Mouse (Mus musculus): ENCODE data around the gene Mpzl3. TPM values are rescaled to one million over a fixed set of nuclear protein-coding genes. Genes with fewer than 3 reads are reported as not detected.

Gene Mpzl3
- total and polyA plus RNA-seq, 2 experiments from 2014 or later, result 1.3 to 2.5 TPM

DNA sequence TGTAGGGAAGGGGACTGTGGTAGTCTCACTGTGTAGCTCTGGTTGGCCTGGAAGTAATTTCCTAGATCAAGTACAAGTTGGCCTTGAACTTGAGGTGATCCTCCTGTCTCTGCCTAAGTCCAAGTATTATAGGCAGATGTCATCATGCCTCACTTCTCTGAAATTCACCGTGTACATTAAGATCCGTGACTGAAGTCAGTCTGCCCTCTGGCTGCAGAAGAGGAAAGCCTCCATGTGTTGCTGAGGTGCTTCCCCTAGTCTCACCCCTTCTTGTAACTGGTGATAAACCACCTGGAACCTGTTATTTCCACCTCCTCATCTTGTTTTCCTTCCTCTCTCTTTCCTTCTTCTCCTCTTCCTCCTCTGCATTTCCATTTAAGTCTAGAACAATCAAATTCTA, 40.1 kb upstream of the Mpzl3 start:
- H3K4me2 ChIP-seq (ENCODE audit: low read depth, low read length, poor library complexity, severe bottlenecking), result no peak overlapping the region
- no peaks in the 10 kb centered on the region for H3K36me3 ChIP-seq (ENCODE audit: insufficient read depth, low read length)
- 38% methylated on average over 2 of the region's 2 CpGs for WGBS
- no peaks in the 10 kb centered on the region for H3K27me3 ChIP-seq (ENCODE audit: insufficient read depth, low read length)
- H3K4me3 ChIP-seq (ENCODE audit: low read depth, low read length), result no peak overlapping the region
- no peaks in the 10 kb centered on the region for H3K9me3 ChIP-seq (ENCODE audit: low read length)
- ATAC-seq (ENCODE audit: low FRiP score), result no peak
- TF ChIP-seq CTCF (IDR thresholded peaks at IDR 0.05), result no peak
- no peak overlapping the region for H3K27ac ChIP-seq (ENCODE audit: low read depth, low read length)
- no peak for DNase-seq (ENCODE audit: low spot score)
- H3K9ac ChIP-seq (replicated peaks; ENCODE audit: low read length, poor library complexity, severe bottlenecking), result no peak overlapping the region
- H3K4me1 ChIP-seq (ENCODE audit: insufficient read depth, low read length), result no peaks in the 10 kb centered on the region

DNA sequence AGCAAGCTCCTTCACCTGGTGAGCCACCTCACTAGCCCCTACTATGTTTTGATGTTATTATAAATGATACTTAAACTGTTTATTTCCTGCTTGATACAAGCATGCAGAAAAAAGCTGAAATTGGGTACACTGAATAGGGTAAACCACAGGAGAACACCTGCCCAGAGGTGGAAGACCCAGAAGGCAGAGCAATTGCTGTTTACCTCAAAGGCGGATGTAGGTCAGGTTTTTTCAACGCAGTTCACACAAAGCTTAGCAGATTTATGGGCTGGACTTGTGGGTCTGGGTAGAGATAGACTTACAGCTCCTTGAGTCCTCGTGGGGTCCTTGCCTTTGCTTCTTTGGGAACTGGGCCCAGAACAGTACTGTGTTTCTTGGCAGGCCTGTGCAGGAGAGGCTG, 39.1 kb upstream of the Mpzl3 start:
- Histone ChIP-seq H3K36me3 (ENCODE audit: insufficient read depth, low read length) (no peaks in the 10 kb centered on the region), H3K4me3 (ENCODE audit: low read depth, low read length) (no peak overlapping the region), H3K4me2 (ENCODE audit: low read depth, low read length, poor library complexity, severe bottlenecking) (no peak overlapping the region), H3K9me3 (ENCODE audit: low read length) (no peaks in the 10 kb centered on the region), H3K4me1 (ENCODE audit: insufficient read depth, low read length) (no peaks in the 10 kb centered on the region), H3K27me3 (ENCODE audit: insufficient read depth, low read length) (no peaks in the 10 kb centered on the region), H3K9ac (replicated peaks; ENCODE audit: low read length, poor library complexity, severe bottlenecking) (no peak overlapping the region), H3K27ac (ENCODE audit: low read depth, low read length) (no peak overlapping the region)
- WGBS, result 68% methylated on average over 3 of the region's 3 CpGs
- ATAC-seq (ENCODE audit: low FRiP score), result no peak
- TF ChIP-seq CTCF (IDR thresholded peaks at IDR 0.05), result no peak
- DNase-seq (ENCODE audit: low spot score), result no peak

DNA sequence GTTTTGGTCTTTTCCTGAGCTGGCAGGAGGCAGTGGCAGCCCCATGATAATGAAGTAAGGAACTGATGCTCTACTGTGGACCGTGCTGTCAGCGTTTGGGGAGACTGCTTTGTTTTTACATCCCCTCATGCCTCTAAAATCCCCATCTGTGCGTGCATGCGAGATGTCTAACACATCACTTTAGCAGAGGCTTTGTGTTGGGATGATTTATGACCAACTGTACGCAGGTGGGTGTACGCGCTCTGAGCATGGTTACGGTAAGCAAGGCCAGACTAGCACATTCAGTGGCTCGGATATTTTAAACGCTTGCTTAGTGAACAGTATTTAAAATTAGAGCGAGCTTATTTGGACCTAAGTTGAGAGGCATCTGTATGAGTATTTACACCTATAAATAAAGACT, 37.0 kb upstream of the Mpzl3 start:
- no peak for ATAC-seq (ENCODE audit: low FRiP score)
- Histone ChIP-seq H3K27ac (ENCODE audit: low read depth, low read length) (no peak overlapping the region), H3K9ac (replicated peaks; ENCODE audit: low read length, poor library complexity, severe bottlenecking) (no peak overlapping the region), H3K4me1 (ENCODE audit: insufficient read depth, low read length) (no peaks in the 10 kb centered on the region), H3K36me3 (ENCODE audit: insufficient read depth, low read length) (no peaks in the 10 kb centered on the region), H3K4me3 (ENCODE audit: low read depth, low read length) (no peak overlapping the region), H3K9me3 (ENCODE audit: low read length) (no peaks in the 10 kb centered on the region), H3K27me3 (ENCODE audit: insufficient read depth, low read length) (no peaks in the 10 kb centered on the region), H3K4me2 (ENCODE audit: low read depth, low read length, poor library complexity, severe bottlenecking) (no peak overlapping the region)
- no peak for TF ChIP-seq CTCF (IDR thresholded peaks at IDR 0.05)
- DNase-seq (ENCODE audit: low spot score), result no peak
- 92% methylated on average over 11 of the region's 11 CpGs for WGBS

DNA sequence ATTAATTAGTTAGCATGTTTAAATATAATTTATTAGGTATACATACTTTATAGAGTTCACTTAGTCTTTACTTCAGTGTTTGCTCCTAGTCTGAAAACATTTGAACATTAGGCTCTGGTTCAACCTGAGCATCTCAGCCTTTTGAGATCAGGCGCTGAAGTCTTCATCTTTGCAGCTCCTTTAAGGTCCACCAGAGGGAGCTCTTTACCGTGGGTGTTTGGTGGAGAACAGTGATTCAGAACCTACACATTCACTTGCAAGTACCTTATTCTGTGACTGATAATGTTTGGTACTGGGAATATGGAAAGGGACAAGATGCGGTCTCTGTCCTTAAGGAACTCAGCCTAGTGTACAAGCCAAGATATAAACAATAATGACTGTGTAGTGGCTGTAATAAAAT, 32.2 kb upstream of the Mpzl3 start:
- WGBS, result 12% methylated on average over 3 of the region's 3 CpGs
- peak; percentile 88 for TF ChIP-seq CTCF (IDR thresholded peaks at IDR 0.05)
- ATAC-seq (ENCODE audit: low FRiP score) (no peak), DNase-seq (ENCODE audit: low spot score) (peak; percentile 69)
- Histone ChIP-seq H3K36me3 (ENCODE audit: insufficient read depth, low read length) (no peaks in the 10 kb centered on the region), H3K9me3 (ENCODE audit: low read length) (no peaks in the 10 kb centered on the region), H3K27me3 (ENCODE audit: insufficient read depth, low read length) (no peaks in the 10 kb centered on the region), H3K4me2 (ENCODE audit: low read depth, low read length, poor library complexity, severe bottlenecking) (no peak overlapping the region), H3K4me3 (ENCODE audit: low read depth, low read length) (no peak overlapping the region), H3K4me1 (ENCODE audit: insufficient read depth, low read length) (no peaks in the 10 kb centered on the region), H3K9ac (replicated peaks; ENCODE audit: low read length, poor library complexity, severe bottlenecking) (no peak overlapping the region), H3K27ac (ENCODE audit: low read depth, low read length) (no peak overlapping the region)

DNA sequence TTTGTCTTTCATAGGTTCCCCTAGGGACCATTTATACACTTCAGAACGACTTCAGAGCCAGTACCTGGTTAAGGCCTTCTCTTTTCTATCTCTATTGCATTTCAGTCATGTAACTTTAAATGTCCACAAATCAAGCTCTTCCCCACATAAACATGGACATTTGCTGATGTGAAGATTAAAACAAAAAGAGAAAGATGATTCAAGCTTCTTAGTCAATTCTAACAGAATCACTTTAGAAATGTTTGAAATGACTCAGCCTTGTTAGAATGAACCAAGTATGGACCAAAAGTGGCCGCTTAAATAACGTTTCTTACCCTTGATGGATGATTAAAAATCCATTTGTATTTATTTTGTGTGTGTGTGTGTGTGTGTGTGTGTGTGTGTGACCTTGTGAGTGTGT, 31.3 kb upstream of the Mpzl3 start:
- Histone ChIP-seq H3K36me3 (ENCODE audit: insufficient read depth, low read length) (no peaks in the 10 kb centered on the region), H3K4me1 (ENCODE audit: insufficient read depth, low read length) (no peaks in the 10 kb centered on the region), H3K9ac (replicated peaks; ENCODE audit: low read length, poor library complexity, severe bottlenecking) (no peak overlapping the region), H3K27ac (ENCODE audit: low read depth, low read length) (no peak overlapping the region), H3K9me3 (ENCODE audit: low read length) (no peaks in the 10 kb centered on the region), H3K4me3 (ENCODE audit: low read depth, low read length) (no peak overlapping the region), H3K4me2 (ENCODE audit: low read depth, low read length, poor library complexity, severe bottlenecking) (no peak overlapping the region), H3K27me3 (ENCODE audit: insufficient read depth, low read length) (peaks cover 6% of the 10 kb centered on the region)
- no peak for DNase-seq (ENCODE audit: low spot score)
- 59% methylated on average over 3 of the region's 3 CpGs for WGBS
- no peak for ATAC-seq (ENCODE audit: low FRiP score)
- no peak for TF ChIP-seq CTCF (IDR thresholded peaks at IDR 0.05)

DNA sequence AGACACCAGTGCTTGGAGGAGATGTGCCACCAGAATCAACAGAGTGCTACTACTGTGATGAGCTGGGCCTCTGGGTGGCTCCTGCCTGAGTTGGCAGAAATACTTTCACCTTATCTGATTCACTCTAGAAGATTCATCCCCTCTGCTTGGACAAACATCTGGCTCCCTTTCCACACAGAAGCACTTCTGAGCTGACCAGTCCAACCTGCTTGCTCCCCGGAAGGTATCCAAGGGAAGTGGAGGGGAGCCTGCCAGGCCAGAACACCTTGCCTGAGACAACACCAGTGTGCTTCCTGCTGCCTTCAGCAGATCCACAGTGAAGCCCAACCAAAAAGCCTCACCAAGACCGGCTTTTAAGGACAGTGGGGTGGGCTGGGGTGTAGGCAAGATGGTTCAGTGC, 30.8 kb upstream of the Mpzl3 start:
- ATAC-seq (ENCODE audit: low FRiP score), result no peak
- Histone ChIP-seq H3K4me3 (ENCODE audit: low read depth, low read length) (no peak overlapping the region), H3K9ac (replicated peaks; ENCODE audit: low read length, poor library complexity, severe bottlenecking) (no peak overlapping the region), H3K4me2 (ENCODE audit: low read depth, low read length, poor library complexity, severe bottlenecking) (no peak overlapping the region), H3K4me1 (ENCODE audit: insufficient read depth, low read length) (no peaks in the 10 kb centered on the region), H3K27ac (ENCODE audit: low read depth, low read length) (no peak overlapping the region), H3K9me3 (ENCODE audit: low read length) (no peaks in the 10 kb centered on the region), H3K27me3 (ENCODE audit: insufficient read depth, low read length) (peaks cover 7% of the 10 kb centered on the region), H3K36me3 (ENCODE audit: insufficient read depth, low read length) (no peaks in the 10 kb centered on the region)
- 91% methylated on average over 2 of the region's 2 CpGs for WGBS
- no peak for TF ChIP-seq CTCF (IDR thresholded peaks at IDR 0.05)
- DNase-seq (ENCODE audit: low spot score), result no peak

Data from midbrain, postnatal 0 days (tissue).